Mouse (Mus musculus) brain, embryonic 14.5 days (tissue): ENCODE data around the gene Ovol1.

Experiments
- CTCF ChIP-seq: fragments of 200-500 bp; IDR thresholded peaks from 2 replicates; pipeline ENCODE4 v1.5.1; 2012; ENCODE audit warnings: inconsistent platforms, mild to moderate bottlenecking, moderate library complexity, borderline replicate concordance; ENCODE audit not compliant: insufficient read depth, insufficient read length; ENCODE audit errors: extremely low read depth
- POLR2A ChIP-seq: fragments of 200-500 bp; IDR thresholded peaks from 2 replicates; pipeline ENCODE4 v1.6.1; 2012; ENCODE audit warnings: mild to moderate bottlenecking, inconsistent platforms, borderline replicate concordance; ENCODE audit not compliant: poor library complexity, insufficient read depth, insufficient read length, severe bottlenecking; ENCODE audit errors: extremely low read depth

DNA sequence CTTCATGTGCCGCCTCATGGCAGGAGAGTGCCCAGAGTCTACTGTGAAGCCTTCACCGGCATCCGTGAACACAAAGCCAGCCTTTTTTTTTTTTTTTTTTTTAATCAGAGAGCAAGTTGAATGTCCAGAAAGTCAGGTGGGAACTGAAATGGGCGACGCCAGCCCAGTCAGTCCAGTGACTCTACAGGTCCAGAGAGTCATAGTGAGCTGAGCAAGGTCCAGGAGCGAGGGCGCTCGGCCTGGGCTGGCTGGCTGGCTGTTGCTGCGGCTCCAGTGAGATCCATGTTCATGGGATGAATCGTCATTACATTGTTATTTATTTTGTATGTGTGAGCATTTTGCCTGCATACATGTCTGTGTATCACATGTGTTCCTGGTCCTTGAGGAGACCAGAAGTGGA is 2.3 kb upstream of the Ovol1 start:
- TF ChIP-seq CTCF (no peak), POLR2A (no peak)
